Mouse (Mus musculus) gastrocnemius, adult 2 months (tissue): ENCODE data around the gene Pced1a. TPM values are rescaled to one million over a fixed set of nuclear protein-coding genes. Genes with fewer than 3 reads are reported as not detected.
A peak's percentile ranks its signal among the peaks of the same experiment; 100 is the strongest.

ENCODE experiments used
- DNase-seq: peaks from one replicate; pipeline ENCODE4 v3.0.0; 2022
- H3K27ac ChIP-seq: fragments of 200-600 bp; 2 replicates; pipeline ENCODE4 v1.8.1; 2022; ENCODE audit warnings: mild to moderate bottlenecking
- H3K4me3 ChIP-seq: fragments of 200-600 bp; 2 replicates; pipeline ENCODE4 v1.8.1; 2022; ENCODE audit warnings: mild to moderate bottlenecking, moderate library complexity
- CTCF ChIP-seq: fragments of 200-600 bp; IDR thresholded peaks from 2 replicates; pipeline ENCODE4 v1.8.1; 2022; ENCODE audit warnings: antibody characterized with exemption, mild to moderate bottlenecking, moderate library complexity
- intact Hi-C: fragments of 180-260 bp; cut with DNase I; formaldehyde crosslinking; loops from one replicate; pipeline ENCODE4 v1.15.1; 2025
- total RNA-seq, 2 experiments: library from RNA; stranded (reverse); gene quantifications; 2 replicates each; pipeline ENCODE4 v1.2.3; 2021

The Pced1a gene
- total RNA-seq, 2 experiments from 2014 or later: 4.5 to 5.0 TPM

DNA sequence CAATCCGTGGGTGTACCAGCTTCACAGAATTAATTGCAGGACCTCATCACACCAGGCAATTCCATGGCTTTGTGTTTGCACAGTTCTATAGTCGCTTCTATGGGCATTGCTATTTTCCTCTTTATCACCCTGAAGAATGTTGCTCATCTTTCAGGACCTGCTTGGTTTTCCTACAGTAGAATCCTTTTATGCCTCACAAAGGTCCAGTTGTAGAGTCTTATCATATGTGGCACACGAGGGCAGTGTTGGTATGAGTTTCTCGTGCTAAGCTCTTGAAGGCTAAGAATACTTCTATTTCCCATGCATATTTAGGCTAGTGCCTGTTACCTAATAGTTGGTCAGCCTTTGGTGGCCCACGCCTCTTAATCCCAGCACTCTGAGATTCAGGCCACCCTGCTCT, 611 bp upstream of the Pced1a start:
- H3K27ac ChIP-seq: peak overlapping the region; percentile 91
- no peak for DNase-seq
- H3K4me3 ChIP-seq: peak overlapping the region; percentile 90
- intact Hi-C loops: no loop called here
- peak; percentile 14; the same call in 1 of the 2 replicates for TF ChIP-seq CTCF

DNA sequence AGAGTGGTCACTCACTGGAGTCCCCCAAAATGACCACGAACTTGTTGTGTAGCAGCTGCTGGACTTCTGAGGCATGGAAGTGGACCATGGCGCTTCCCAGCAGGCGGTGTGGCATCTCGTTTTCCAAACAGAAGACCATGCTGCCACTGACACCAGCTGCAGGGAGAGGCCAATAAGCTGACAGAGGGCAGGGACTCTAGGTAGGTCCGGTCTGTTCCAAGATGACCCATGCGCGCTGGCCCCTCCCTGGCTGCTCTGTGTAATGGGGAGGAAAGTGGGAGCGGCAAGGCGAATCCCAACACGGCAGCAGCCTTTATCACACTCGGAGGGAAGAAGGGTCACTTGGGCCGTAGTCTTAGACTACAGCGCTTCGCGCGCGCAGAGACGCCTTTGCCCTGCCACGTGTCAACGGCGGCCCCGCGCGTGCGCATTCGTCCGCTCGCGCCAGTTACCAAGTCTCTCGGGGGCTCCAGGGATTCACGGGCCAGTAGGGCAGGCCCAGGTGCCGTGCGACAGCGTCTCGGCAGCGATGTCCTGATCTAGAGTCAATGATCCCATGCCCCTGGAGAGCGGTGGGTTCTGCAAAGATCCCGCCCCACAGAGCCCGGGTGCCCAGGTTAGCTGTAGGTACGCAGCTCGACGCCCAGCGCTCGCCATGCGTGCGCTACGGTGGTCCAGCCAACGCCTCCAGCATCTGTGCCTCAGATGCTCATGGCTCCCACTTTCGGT, 940 bp downstream of the Pced1a start:
- Histone ChIP-seq H3K27ac (peak overlapping the region; percentile 91), H3K4me3 (peak overlapping the region; percentile 90)
- intact Hi-C loops: loop anchor here (5.0 kb wide), 1 partner anchor 136 kb away; no protein-coding TSS in a partner anchor
- TF ChIP-seq CTCF: no peak
- DNase-seq: peak; percentile 87

GRCm38 (mm10) chr2:130421781-130422620, 2.5 kb downstream of the Pced1a start:
- H3K4me3 ChIP-seq: no peak overlapping the region
- DNase-seq: no peak
- no peak for TF ChIP-seq CTCF
- H3K27ac ChIP-seq: no peak overlapping the region
- intact Hi-C loops: loop anchor here (5.0 kb wide), 1 partner anchor 135 kb away; no protein-coding TSS in a partner anchor

- peak; percentile 15; the same call in 1 of the 2 replicates for TF ChIP-seq CTCF
- DNase-seq: no peak
- no peak overlapping the region for H3K4me3 ChIP-seq
- intact Hi-C loops: no loop called here
- H3K27ac ChIP-seq: no peak overlapping the region
Observed at GRCm38 (mm10) chr2:130414094-130414856, 10.2 kb downstream of the Pced1a start.

GRCm38 (mm10) chr2:130412775-130413174, 11.7 kb downstream of the Pced1a start:
- H3K4me3 ChIP-seq: no peak overlapping the region
- no peak for DNase-seq
- TF ChIP-seq CTCF: no peak
- H3K27ac ChIP-seq: no peak overlapping the region
- intact Hi-C loops: no loop called here

GRCm38 (mm10) chr2:130411558-130412495, 12.7 kb downstream of the Pced1a start:
- Histone ChIP-seq H3K4me3 (no peak overlapping the region), H3K27ac (no peak overlapping the region)
- intact Hi-C loops: loop anchor here (1.0 kb wide), 1 partner anchor 121 kb away; no protein-coding TSS in a partner anchor
- peak; percentile 99; the same call in 1 of the 2 replicates for TF ChIP-seq CTCF
- DNase-seq: peak; percentile 90

- intact Hi-C loops: no loop called here
- no peak for TF ChIP-seq CTCF
- Histone ChIP-seq H3K4me3 (no peak overlapping the region), H3K27ac (no peak overlapping the region)
- DNase-seq: no peak
Observed at GRCm38 (mm10) chr2:130408194-130408593, 16.3 kb downstream of the Pced1a start.

DNA sequence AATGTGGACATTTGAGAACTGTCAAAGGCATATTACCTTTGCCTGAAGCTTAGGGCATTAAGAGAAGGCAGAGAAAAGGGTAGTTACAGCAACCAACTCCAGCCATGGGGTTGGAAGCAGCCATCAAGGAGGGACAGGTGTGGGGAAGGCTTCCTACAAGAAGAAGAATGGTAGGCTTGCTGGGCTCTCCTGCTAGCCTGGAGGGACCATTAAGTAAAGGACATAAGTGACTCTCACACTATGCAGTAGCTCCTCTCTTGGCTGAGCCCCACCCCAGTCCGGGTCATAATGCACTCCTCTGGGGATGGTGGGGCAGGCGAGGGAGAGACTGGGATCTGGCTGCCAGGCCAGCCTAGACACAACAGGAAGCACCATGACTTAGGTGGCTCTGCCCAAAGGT, 18.3 kb downstream of the Pced1a start, which contains the start of gene Tmem239:
Gene Tmem239 (plus strand): TSS at position 301 of the 400 bp plus-strand sequence.
- Histone ChIP-seq H3K27ac (no peak within 1 kb of the TSS), H3K4me3 (no peak within 1 kb of the TSS)
- no peak for TF ChIP-seq CTCF
- DNase-seq: no peak
- intact Hi-C loops: no loop called here

DNA sequence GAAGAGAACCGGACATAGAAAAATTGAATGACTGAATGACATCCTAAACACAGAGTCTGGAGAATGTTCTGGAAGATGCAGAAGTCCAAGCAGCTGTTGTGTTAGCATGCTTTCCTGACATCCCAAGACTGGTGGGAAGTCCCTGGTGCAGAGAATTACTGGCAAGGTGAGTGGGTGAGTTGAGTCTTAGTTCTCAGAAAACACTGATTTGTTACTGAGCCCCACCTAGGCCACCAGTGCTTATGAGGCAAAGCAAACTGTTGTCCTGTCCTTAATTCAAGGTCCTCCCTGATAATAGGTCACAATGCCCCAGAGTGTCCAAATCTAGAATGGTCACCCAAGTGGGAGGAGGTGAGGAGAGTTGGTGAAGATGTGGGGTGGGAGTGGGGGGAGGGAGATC, 19.6 kb downstream of the Pced1a start, which contains the start of the genes Gm28372 and 1700020A23Rik:
Gene Gm28372 (plus strand): TSS at position 301 of the 400 bp plus-strand sequence.
Gene 1700020A23Rik (plus strand): TSS at position 321 of the 400 bp plus-strand sequence.
- TF ChIP-seq CTCF: no peak
- intact Hi-C loops: no loop called here
- DNase-seq: no peak
- Histone ChIP-seq H3K4me3 (no peak within 1 kb of the TSS), H3K27ac (no peak within 1 kb of the TSS)

GRCm38 (mm10) chr2:130401891-130402290, 22.6 kb downstream of the Pced1a start:
- intact Hi-C loops: no loop called here
- DNase-seq: no peak
- H3K4me3 ChIP-seq: no peak overlapping the region
- no peak for TF ChIP-seq CTCF
- no peak overlapping the region for H3K27ac ChIP-seq

GRCm38 (mm10) chr2:130400046-130400445, 24.5 kb downstream of the Pced1a start:
- intact Hi-C loops: no loop called here
- Histone ChIP-seq H3K4me3 (no peak overlapping the region), H3K27ac (no peak overlapping the region)
- no peak for DNase-seq
- TF ChIP-seq CTCF: no peak
